Mouse (Mus musculus) CH12.LX (cell line): Measurements from ENCODE around the gene Psmb1.

Experiments used
- MAFK ChIP-seq: IDR thresholded peaks from 2 replicates; pipeline ENCODE4 v1.6.1; 2011; ENCODE audit warnings: low read length, improper control_type of control experiment; ENCODE audit not compliant: insufficient replicate concordance
- POLR2A ChIP-seq: IDR thresholded peaks from 2 replicates; pipeline ENCODE4 v1.6.1; 2011; ENCODE audit warnings: low read depth, mild to moderate bottlenecking, improper control_type of control experiment, low read length
- ZMIZ1 ChIP-seq: IDR thresholded peaks from 2 replicates; pipeline ENCODE4 v1.6.1; 2012; ENCODE audit warnings: low read depth, mild to moderate bottlenecking, inconsistent platforms, low read length, improper control_type of control experiment

DNA sequence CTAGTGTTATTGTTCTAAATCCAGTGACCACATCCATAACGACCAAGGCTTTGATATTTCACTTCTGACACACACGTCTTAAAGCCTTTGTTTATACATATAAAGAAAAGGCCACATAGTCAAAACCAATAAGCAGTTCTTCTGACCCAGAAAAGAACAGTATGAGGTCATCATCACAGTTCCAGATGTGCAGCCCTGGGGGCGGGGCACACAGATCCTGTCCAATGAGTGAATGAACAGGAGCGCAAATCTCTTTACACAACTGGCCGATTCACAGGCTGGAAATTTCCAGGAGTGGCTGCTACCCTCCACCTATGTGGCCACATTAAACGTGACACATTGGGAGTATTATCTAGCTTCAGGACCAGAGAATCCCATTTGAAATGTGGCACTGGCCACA is 70.1 kb downstream of the Psmb1 start:
- TF ChIP-seq POLR2A = no peak
- no peak for TF ChIP-seq MAFK
- no peak for TF ChIP-seq ZMIZ1
